Mouse (Mus musculus) urinary bladder, postnatal 4 days (tissue): ENCODE measurements around the gene Bbs7.

ENCODE experiments used
- DNase-seq, 2 experiments: peaks; one replicate each; pipeline ENCODE4 v3.0.0; 2021 to 2022; ENCODE audit warnings: low spot score in 2 of 2

Gene Bbs7

DNA sequence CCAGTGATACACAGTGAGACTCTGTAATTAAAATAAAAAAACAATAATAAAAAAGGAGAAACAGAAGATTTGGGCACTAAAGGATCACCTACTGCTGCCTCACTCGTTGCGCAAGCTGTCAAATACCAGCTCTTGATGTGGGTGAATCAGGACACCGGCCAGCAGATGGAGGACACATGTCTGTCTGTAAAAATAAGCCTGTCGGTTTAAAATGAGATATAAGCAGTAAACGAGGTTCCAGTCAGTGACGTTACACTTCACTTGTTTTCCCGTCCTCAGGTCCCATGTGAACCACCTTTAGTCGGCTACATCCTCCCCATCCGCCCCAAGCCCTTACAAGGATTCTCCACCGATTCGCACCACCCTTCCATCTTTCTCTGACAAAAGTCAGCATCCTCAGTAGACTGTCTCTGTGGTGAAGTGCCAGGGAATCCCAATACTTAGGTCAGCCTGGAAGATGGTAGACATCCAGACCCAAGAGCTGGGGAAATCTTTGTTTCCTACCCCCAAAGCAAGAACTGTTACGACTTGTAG is 61.4 kb downstream of the Bbs7 start:
- no peak for DNase-seq

- DNase-seq = peak in 1 of 2 experiments; percentile 38
Observed at GRCm38 (mm10) chr3:36551343-36551742, 61.9 kb downstream of the Bbs7 start.

- DNase-seq = no peak
Observed at GRCm38 (mm10) chr3:36544961-36545360, 68.3 kb downstream of the Bbs7 start.

DNA sequence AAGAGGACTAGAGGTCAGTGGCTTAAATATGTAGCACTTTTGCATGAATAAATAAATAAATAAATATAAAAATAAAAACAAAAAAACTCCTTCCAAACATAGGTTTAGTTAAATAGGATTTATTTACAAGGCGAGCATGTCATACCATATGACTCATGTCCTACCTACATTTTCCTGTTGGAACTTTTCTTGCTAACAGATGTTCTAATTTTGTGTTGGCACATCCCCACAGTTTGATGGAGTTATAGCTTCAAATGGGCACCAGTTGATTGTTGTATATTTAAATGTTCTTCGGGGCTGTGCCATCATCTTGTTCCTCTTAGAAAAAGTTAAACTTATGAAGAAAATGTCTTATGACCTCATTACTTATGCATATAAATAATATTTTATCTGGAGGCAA is 71.9 kb downstream of the Bbs7 start:
- no peak for DNase-seq

DNA sequence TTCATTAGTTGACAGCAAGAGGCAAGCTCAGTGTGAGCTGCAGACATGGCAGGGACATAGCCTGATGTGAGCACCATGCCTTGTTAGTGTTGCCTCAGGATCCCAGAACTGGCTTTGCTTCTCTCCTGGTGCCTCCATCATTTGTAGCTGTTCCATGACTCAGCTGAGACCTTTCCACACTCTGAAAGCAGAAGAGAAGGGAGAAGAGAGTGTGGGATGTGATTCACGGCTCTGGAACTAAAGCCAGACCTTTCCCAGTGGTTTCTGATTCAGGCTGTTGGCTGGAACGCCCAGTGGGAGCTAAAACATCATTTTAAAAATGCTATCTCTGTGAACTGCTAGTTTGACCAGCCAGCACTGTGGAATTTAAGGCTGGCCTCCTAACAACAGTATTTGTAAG is 72.5 kb downstream of the Bbs7 start:
- no peak for DNase-seq

- no peak for DNase-seq
Observed at GRCm38 (mm10) chr3:36537701-36538470, 75.4 kb downstream of the Bbs7 start.

DNA sequence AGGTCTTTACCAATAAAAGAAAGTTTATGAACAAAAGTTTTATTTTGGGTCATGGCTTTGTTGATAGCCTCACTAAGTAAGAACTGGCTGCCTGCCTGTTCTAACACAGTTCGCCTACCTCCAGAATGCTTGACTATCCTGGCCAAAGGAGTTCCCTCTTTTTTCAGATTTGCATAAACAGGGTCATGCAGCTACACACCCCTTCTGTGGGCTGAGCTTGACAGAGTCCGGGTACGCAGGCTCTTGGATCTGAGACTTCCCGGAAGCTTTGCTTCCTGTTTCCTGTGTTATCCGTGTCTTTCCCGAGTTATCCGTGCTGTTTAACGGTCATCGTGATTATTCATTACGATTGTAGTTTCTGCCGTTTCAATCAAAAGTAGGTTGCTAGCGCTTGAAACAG is 77.2 kb downstream of the Bbs7 start:
- DNase-seq = no peak

GRCm38 (mm10) chr3:36533201-36533672 is 80.0 kb downstream of the Bbs7 start:
- DNase-seq = no peak

- DNase-seq = no peak
Observed at GRCm38 (mm10) chr3:36532738-36533137, 80.5 kb downstream of the Bbs7 start.

DNA sequence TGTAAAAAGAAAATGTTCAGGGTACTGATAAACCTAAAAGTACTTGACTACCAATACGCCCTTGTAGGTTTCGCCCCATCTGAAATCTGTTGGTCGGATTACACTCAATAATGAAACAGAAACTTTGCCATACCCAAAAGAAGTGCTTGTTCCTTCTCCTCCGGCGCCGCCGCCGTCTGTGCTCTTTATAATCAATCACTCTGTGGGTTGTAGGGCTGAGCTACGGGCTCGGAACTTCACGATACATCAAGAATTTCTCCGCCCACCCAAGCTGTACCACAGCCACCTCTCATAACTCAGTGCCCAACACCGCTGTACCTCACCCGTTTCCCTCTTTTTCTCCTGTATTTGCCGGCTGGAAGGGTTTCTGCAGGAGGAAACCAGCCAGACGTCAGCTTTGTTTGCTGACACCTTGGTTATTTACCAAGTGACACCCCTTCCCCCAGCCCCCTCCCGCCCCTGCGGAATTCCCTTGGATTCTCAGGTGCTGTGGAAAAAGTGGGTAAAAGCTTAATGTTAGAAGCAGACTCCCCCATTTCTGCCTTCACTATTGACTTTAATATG is 81.2 kb downstream of the Bbs7 start:
- DNase-seq = no peak

GRCm38 (mm10) chr3:36531242-36531641 is 82.0 kb downstream of the Bbs7 start:
- DNase-seq = no peak

DNA sequence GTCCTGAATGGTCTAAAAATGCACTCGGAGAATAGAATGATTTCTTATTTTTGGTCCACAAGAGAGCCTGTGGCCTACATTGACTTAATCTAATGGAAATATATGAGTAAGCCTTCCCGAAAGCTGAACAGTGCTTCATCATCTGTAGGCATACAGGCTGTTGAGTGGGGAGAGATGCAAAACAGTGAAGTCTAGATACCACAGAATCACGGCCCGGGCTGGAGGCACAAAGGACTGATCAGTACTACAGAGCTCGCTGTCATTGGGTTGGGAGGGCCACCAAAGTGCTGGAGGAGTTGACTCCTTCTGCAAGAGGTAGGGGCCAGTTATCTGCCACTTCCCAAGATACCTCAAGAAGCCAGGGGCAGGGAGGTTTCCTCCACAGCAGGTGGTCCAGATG is 82.5 kb downstream of the Bbs7 start:
- DNase-seq = no peak

DNA sequence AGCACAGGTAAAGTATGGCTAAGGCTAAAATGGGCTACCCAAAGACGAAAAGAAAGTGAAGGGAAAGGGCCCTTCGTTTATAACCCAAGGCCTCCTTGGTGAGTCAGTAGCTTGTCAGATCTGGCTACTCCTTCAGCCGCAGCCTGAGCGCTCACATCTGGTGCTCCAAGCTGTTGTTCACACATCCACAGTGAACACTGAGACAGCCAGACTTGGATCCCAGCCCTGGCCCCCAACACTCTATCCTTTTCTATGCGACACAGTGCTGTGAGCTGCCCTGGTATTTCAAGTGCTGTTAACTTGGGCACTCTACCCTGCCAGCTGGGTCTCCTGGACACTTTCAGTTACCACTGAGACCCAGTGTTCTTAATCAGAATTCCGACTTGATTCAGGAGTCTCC is 82.9 kb downstream of the Bbs7 start:
- DNase-seq = no peak

DNA sequence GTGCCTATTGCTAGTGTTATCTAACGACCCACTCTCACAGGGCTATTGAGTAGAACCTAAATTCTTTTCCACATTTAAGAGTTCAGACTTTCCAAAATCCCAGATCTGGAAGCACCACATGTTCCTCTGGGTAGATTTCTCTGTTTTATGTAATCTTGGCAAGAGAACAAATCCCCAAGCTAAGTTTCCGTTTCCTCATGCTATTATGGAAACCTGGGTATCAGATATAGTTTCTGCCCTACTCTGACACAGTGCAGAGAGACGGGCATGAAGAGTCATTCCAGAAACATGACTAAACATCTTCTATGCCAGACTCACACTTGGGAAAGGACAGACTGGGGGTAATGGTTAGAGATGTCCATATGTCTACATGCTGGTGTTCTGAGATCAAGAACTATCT is 88.8 kb downstream of the Bbs7 start:
- DNase-seq = no peak
